Mouse (Mus musculus) fibroblast of lung, adult 2 months (primary cell): ENCODE measurements around the gene Ptpn9.

ENCODE experiments used
- DNase-seq: peaks from one replicate; pipeline ENCODE4 v3.0.0-alpha.2; 2011; ENCODE audit warnings: low read depth

Ptpn9 gene

GRCm38 (mm10) chr9:57014766-57015165 lies 20.0 kb downstream of the Ptpn9 start:
- no peak for DNase-seq

- peak; percentile 61 for DNase-seq
Observed at GRCm38 (mm10) chr9:57017631-57018030, 22.9 kb downstream of the Ptpn9 start.

- no peak for DNase-seq
Observed at GRCm38 (mm10) chr9:57031756-57032155, 37.0 kb downstream of the Ptpn9 start.

GRCm38 (mm10) chr9:57056237-57056636 lies 61.5 kb downstream of the Ptpn9 start:
- DNase-seq, result no peak

- no peak for DNase-seq
Observed at GRCm38 (mm10) chr9:57064164-57064563, 69.4 kb downstream of the Ptpn9 start.

GRCm38 (mm10) chr9:57068266-57068665 lies 73.5 kb downstream of the Ptpn9 start:
- DNase-seq, result no peak

GRCm38 (mm10) chr9:57070262-57070661 lies 75.5 kb downstream of the Ptpn9 start:
- DNase-seq, result no peak

GRCm38 (mm10) chr9:57070800-57071545 lies 76.2 kb downstream of the Ptpn9 start:
- DNase-seq, result no peak

GRCm38 (mm10) chr9:57071801-57072351 lies 77.2 kb downstream of the Ptpn9 start, which contains the start of gene Sin3a:
Gene Sin3a (plus strand): TSS chr9:57072040.
- peak; percentile 57 for DNase-seq

GRCm38 (mm10) chr9:57072526-57072988 lies 77.8 kb downstream of the Ptpn9 start:
- DNase-seq, result no peak

GRCm38 (mm10) chr9:57072989-57073789 lies 78.5 kb downstream of the Ptpn9 start:
- peak; percentile 100 for DNase-seq

GRCm38 (mm10) chr9:57073790-57074094 lies 79.0 kb downstream of the Ptpn9 start:
- no peak for DNase-seq

GRCm38 (mm10) chr9:57074171-57074821 lies 79.6 kb downstream of the Ptpn9 start:
- no peak for DNase-seq

GRCm38 (mm10) chr9:57074822-57075603 lies 80.3 kb downstream of the Ptpn9 start:
- DNase-seq, result peak; percentile 47

- DNase-seq, result peak; percentile 99
Observed at GRCm38 (mm10) chr9:57075681-57076381, 81.1 kb downstream of the Ptpn9 start.

GRCm38 (mm10) chr9:57076701-57077660 lies 82.3 kb downstream of the Ptpn9 start:
- DNase-seq, result peak; percentile 71

- no peak for DNase-seq
Observed at GRCm38 (mm10) chr9:57082236-57082635, 87.5 kb downstream of the Ptpn9 start.
